Mouse (Mus musculus) stomach, embryonic 16.5 days (tissue): ENCODE data around the gene Tex9. TPM values are rescaled to one million over a fixed set of nuclear protein-coding genes. Genes with fewer than 3 reads are reported as not detected.
"Not testable (repeated sequence)": the region's sequence is repeated elsewhere in the genome, so short reads cannot be mapped to it uniquely, and the experiment has no call there.

Source experiments
- ATAC-seq: fragments of 200-750 bp; cut with Nextera tagmentation; 2 replicates; pipeline ENCODE4 v1.8.0; 2017; ENCODE audit warnings: moderate number of reproducible peaks, moderate TSS enrichment; ENCODE audit not compliant: insufficient read depth, low FRiP score
- H3K27ac ChIP-seq: fragments of 300-500 bp; sonication (generic); 2 replicates; pipeline ENCODE4 v1.5.1; 2014; ENCODE audit warnings: low read length
- H3K27me3 ChIP-seq: fragments of 300-500 bp; sonication (generic); 2 replicates; pipeline ENCODE4 v1.6.1; 2014; ENCODE audit warnings: low read length, control low read depth, mixed read lengths; ENCODE audit not compliant: control insufficient read depth, insufficient read depth
- H3K36me3 ChIP-seq: fragments of 300-500 bp; sonication (generic); 2 replicates; pipeline ENCODE4 v1.6.1; 2014; ENCODE audit warnings: low read length; ENCODE audit not compliant: control insufficient read depth, insufficient read depth
- H3K4me1 ChIP-seq: fragments of 300-500 bp; sonication (generic); 2 replicates; pipeline ENCODE4 v1.6.1; 2014; ENCODE audit warnings: low read length, control low read depth, mixed read lengths; ENCODE audit not compliant: control insufficient read depth, insufficient read depth
- H3K4me2 ChIP-seq: fragments of 300-500 bp; sonication (generic); 2 replicates; pipeline ENCODE4 v1.6.1; 2014; ENCODE audit warnings: low read depth, low read length, mixed read lengths
- H3K4me3 ChIP-seq: fragments of 300-500 bp; sonication (generic); replicated peaks from 2 replicates; pipeline ENCODE4 v1.5.1; 2014; ENCODE audit warnings: mild to moderate bottlenecking, low read length
- H3K9ac ChIP-seq: fragments of 300-500 bp; sonication (generic); 2 replicates; pipeline ENCODE4 v1.6.1; 2014; ENCODE audit warnings: low read length
- H3K9me3 ChIP-seq: fragments of 300-500 bp; sonication (generic); replicated peaks from 2 replicates; pipeline ENCODE4 v1.6.1; 2016; ENCODE audit warnings: low read length, control low read depth; ENCODE audit not compliant: control insufficient read depth
- WGBS: fragments of 180-500 bp; shearing (Covaris S2); extraction: QIAGEN DNeasy Blood & Tissue Kit; methylation state at CpG from one replicate; pipeline ENCODE4 v1.1.7; 2014; 5-methylcytosine and 5-hydroxymethylcytosine counted together
- polyA plus RNA-seq: library from polyadenylated mRNA; unstranded; fragments of >200 nt; fragmentation: Nextera tagmentation; extraction: Ambion mirVana; gene quantifications from 2 replicates; pipeline ENCODE4 v1.2.1, GENCODE M21; 2015

Tex9 gene
- polyA plus RNA-seq, 1 experiment from 2014 or later = 19.2 TPM

GRCm38 (mm10) chr9:72467551-72468407, 24.2 kb downstream of the Tex9 start:
- Histone ChIP-seq H3K36me3 (no peaks in the 10 kb centered on the region), H3K27ac (no peak overlapping the region), H3K9me3 (no peaks in the 10 kb centered on the region), H3K27me3 (no peaks in the 10 kb centered on the region), H3K4me2 (no peak overlapping the region), H3K4me3 (no peak overlapping the region), H3K4me1 (no peaks in the 10 kb centered on the region), H3K9ac (no peak overlapping the region)
- ATAC-seq = no peak
- WGBS = 61% methylated on average over 11 of the region's 11 CpGs

- Histone ChIP-seq H3K36me3 (no peaks in the 10 kb centered on the region), H3K4me1 (no peaks in the 10 kb centered on the region), H3K4me2 (no peak overlapping the region), H3K4me3 (no peak overlapping the region), H3K9ac (no peak overlapping the region), H3K27me3 (no peaks in the 10 kb centered on the region), H3K27ac (no peak overlapping the region), H3K9me3 (no peaks in the 10 kb centered on the region)
- 81% methylated on average over 4 of the region's 4 CpGs for WGBS
- ATAC-seq = no peak
Observed at GRCm38 (mm10) chr9:72465754-72466181, 26.2 kb downstream of the Tex9 start.

- no peak overlapping the region for H3K9ac ChIP-seq
- no peaks in the 10 kb centered on the region for H3K27me3 ChIP-seq
- no peaks in the 10 kb centered on the region for H3K36me3 ChIP-seq
- no peak overlapping the region for H3K4me3 ChIP-seq
- no peak overlapping the region for H3K27ac ChIP-seq
- H3K4me1 ChIP-seq = no peaks in the 10 kb centered on the region
- H3K9me3 ChIP-seq = no peaks in the 10 kb centered on the region
- WGBS = 79% methylated on average over 1 of the region's 1 CpGs
- ATAC-seq = no peak
- no peak overlapping the region for H3K4me2 ChIP-seq
Observed at GRCm38 (mm10) chr9:72464806-72465205, 27.2 kb downstream of the Tex9 start.

- H3K4me1 ChIP-seq = no peaks in the 10 kb centered on the region
- 86% methylated on average over 2 of the region's 2 CpGs for WGBS
- H3K4me2 ChIP-seq = no peak overlapping the region
- H3K27me3 ChIP-seq = no peaks in the 10 kb centered on the region
- no peak for ATAC-seq
- no peaks in the 10 kb centered on the region for H3K9me3 ChIP-seq
- H3K36me3 ChIP-seq = no peaks in the 10 kb centered on the region
- no peak overlapping the region for H3K9ac ChIP-seq
- no peak overlapping the region for H3K27ac ChIP-seq
- H3K4me3 ChIP-seq = no peak overlapping the region
Observed at GRCm38 (mm10) chr9:72462427-72462826, 29.6 kb downstream of the Tex9 start.

- H3K27me3 ChIP-seq = no peaks in the 10 kb centered on the region
- no peak overlapping the region for H3K4me2 ChIP-seq
- no peak overlapping the region for H3K27ac ChIP-seq
- no peaks in the 10 kb centered on the region for H3K36me3 ChIP-seq
- no peaks in the 10 kb centered on the region for H3K4me1 ChIP-seq
- no peak overlapping the region for H3K9ac ChIP-seq
- no peak overlapping the region for H3K4me3 ChIP-seq
- 75% methylated on average over 3 of the region's 3 CpGs for WGBS
- no peaks in the 10 kb centered on the region for H3K9me3 ChIP-seq
- ATAC-seq = no peak
Observed at GRCm38 (mm10) chr9:72460767-72461166, 31.2 kb downstream of the Tex9 start.

GRCm38 (mm10) chr9:72459703-72460102, 32.3 kb downstream of the Tex9 start:
- H3K27me3 ChIP-seq = no peaks in the 10 kb centered on the region
- WGBS = 86% methylated on average over 3 of the region's 3 CpGs
- no peaks in the 10 kb centered on the region for H3K9me3 ChIP-seq
- ATAC-seq = no peak
- no peak overlapping the region for H3K4me2 ChIP-seq
- no peaks in the 10 kb centered on the region for H3K36me3 ChIP-seq
- no peak overlapping the region for H3K9ac ChIP-seq
- H3K4me1 ChIP-seq = no peaks in the 10 kb centered on the region
- H3K27ac ChIP-seq = no peak overlapping the region
- H3K4me3 ChIP-seq = no peak overlapping the region

- Histone ChIP-seq H3K4me3 (no peak overlapping the region), H3K4me2 (no peak overlapping the region), H3K9me3 (no peaks in the 10 kb centered on the region), H3K27ac (no peak overlapping the region), H3K27me3 (no peaks in the 10 kb centered on the region), H3K9ac (no peak overlapping the region), H3K36me3 (no peaks in the 10 kb centered on the region), H3K4me1 (no peaks in the 10 kb centered on the region)
- 18% methylated on average over 5 of the region's 5 CpGs for WGBS
- peak; percentile 75; the same call in 1 of the 2 replicates for ATAC-seq
Observed at GRCm38 (mm10) chr9:72458233-72458632, 33.8 kb downstream of the Tex9 start.

- H3K9me3 ChIP-seq = no peaks in the 10 kb centered on the region
Observed at GRCm38 (mm10) chr9:72456374-72456773, 35.6 kb downstream of the Tex9 start.

GRCm38 (mm10) chr9:72454281-72454680, 37.7 kb downstream of the Tex9 start:
- H3K36me3 ChIP-seq, H3K9me3 ChIP-seq: not testable (repeated sequence)

More at GRCm38 (mm10) chr9:72456374-72456773, 35.6 kb downstream of the Tex9 start:
- Histone ChIP-seq H3K4me3 (no peak overlapping the region), H3K4me1 (no peaks in the 10 kb centered on the region), H3K9ac (no peak overlapping the region), H3K27me3 (no peaks in the 10 kb centered on the region), H3K4me2 (no peak overlapping the region), H3K27ac (no peak overlapping the region), H3K36me3 (no peaks in the 10 kb centered on the region)
- ATAC-seq = no peak
- 21% methylated on average over 1 of the region's 1 CpGs for WGBS

More at GRCm38 (mm10) chr9:72454281-72454680, 37.7 kb downstream of the Tex9 start:
- not testable (repeated sequence) for H3K9ac ChIP-seq, H3K27me3 ChIP-seq, ATAC-seq, H3K4me2 ChIP-seq, H3K4me3 ChIP-seq, H3K4me1 ChIP-seq, H3K27ac ChIP-seq
